Mouse (Mus musculus): ENCODE measurements at regions not wholly inside any gene's neighbourhood (a gene's known extent, or its start where the extent isn't known, plus 50 kb on each side); places are given as distances from the start of the nearest gene placed in this dataset.

DNA sequence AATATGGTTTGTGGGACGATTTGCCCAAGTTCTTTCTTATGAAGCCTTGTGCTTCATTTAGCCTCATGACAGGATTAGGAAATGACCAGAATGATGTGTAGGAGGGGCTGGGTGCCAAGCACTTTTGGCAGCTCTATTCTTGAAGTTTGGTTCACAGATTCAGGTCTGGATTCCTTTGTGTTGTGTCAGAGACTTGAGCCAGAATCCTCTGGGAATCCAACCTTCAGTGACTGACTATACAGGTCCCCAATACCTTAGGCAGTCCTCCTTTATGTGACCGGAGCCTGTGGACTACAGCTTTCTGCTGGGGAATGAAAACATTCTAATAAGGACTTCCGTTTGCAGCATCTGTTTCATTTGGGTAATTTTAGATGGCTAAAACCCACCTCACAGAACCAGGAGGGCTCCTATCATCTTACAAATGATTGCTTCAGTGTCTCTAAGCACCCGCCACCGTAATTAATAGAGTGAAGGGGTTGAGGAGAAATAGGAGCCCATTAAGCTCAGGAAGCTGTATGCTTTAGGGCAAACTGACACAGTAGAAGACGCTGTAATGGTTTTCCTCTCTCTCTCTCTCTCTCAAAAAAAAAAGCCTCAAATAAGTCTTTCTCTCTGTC lies 354.7 kb upstream of the Igfbp7 start:
- TF ChIP-seq CTCF (IDR thresholded peaks at IDR 0.05; ENCODE audit: control insufficient read depth, insufficient read depth, low read length) (no peak), POLR2A (IDR thresholded peaks at IDR 0.05; ENCODE audit: borderline replicate concordance, control insufficient read depth, low read depth, low read length) (no peak)

All from bone marrow, adult 2 months (tissue).